Mouse (Mus musculus) liver (tissue): ENCODE results near the gene Ramac.

Source experiments
- DNase-seq: peaks from one replicate; pipeline ENCODE4 v3.0.0-alpha.2; 2020; ENCODE audit warnings: mixed read lengths

Gene Ramac

DNA sequence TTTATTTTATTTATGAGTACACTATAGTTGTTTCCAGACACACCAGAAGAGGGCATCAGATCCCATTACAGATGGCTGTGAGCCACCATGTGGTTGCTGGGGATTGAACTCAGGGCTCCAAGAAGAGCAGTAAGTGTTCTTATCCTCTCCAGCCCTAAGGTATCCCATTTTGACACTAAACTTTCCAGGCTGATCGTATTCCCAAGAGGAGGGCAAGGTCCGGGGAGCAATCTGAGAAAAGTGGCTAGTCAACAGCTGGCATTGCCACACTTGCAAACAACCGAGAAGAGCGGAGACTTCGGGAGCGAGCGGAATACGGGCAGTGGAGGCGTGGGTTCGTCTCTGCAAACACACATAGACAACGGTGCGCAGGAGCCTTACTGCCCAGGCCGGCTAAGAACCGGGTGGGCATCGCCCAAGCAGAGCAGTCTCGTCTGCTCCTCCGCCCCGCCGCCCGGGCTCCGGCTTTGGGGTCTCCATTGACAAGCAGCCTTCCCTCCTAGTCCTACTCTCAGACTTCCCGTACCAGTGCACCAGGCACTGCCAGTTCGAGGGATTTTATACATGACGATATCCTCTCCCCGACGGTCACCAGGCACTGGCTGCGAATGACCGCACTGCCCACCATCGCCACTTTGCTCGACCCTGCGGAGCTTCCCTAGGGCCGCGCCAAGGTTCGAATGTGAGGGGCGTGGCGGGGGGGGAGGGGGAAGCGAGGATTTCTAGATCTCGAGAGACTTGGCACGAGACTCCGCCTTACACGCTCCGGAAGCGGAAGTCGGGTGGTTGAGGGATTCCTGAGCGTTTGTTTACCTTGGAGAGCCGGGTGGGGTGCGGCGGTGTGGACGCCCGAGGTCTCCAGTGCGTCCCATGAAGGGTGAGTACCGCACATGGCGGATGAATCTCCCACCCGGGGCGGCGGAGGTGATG, at the start of gene Ramac:
TSS of gene Ramac (plus strand) at position 746 of the 930 bp plus-strand sequence.
- DNase-seq: peak; percentile 94

DNA sequence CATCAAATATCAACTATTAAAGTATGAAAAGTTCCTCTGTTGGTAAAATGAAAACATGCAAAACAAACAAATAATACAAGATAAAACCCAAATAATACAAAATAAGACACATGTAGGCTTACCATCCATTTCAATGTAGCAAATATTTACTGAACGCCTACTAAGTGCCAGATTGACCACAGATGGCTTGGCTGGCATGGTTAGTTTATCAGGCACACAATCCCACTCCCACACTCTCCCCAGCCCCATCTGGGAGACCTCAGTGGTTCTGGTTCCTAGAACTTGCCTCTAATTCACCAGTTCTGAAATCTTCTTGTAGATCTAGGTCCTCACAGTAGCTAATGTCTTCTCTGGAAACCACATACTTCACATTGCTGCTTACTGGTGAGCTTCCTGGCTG, 44.1 kb upstream of the Ramac start:
- DNase-seq: no peak

DNA sequence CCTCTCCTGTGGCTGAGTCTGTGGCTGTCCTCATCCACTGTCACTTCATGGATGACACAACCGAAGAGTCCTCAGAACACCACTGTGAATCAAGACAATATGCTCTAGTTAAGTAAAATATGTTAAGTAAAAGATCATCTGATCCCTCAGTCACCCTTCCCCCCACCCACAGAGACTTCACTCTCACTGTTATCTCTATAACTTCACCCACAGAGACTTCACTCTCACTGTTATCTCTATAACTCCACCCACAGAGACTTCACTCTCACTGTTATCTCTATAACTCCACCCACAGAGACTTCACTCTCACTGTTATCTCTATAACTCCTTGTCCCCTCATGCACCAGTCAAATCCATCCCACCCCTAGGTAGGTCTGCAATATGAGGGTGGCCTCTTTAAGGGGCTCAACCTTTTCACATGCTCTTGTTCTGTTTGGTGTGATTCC, 43.5 kb upstream of the Ramac start:
- DNase-seq: peak; percentile 45

DNA sequence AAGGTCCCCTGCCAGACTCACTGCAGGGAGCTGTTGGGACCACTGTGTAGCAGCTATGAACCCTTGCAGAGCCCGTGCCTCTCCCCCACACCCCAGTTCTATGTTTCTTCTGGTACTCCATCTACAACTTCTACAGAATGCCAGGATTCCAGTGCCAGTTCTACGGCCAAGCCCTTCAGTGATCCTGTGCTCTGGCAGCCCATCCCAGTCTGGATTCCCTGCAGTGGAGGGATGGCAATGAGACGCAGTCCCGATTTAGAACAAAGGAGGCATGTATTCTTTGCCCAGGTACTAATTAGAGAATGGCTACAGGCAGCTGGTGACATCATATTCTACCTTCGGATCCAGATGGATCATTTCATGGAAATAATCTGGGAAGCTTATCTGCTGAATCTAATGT, 41.5 kb upstream of the Ramac start:
- DNase-seq: no peak

DNA sequence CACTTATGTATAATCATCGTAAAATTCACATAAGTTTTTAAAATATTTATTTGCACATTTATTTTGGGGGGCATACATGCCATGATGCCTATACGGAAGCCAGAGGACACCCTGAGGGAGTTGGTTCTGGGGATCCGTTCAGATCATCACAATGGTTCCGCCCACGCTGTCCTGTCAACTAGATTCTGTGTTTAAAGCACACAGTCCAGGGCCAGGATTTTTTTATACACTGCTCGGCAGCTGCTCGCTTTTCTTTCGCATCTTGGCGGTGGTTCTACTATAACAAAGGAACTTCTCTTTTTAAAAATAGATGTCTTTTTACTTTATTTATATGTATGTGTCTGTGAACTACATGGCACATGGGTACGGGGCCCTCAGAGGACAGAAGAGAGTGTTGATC, 38.9 kb upstream of the Ramac start:
- no peak for DNase-seq

DNA sequence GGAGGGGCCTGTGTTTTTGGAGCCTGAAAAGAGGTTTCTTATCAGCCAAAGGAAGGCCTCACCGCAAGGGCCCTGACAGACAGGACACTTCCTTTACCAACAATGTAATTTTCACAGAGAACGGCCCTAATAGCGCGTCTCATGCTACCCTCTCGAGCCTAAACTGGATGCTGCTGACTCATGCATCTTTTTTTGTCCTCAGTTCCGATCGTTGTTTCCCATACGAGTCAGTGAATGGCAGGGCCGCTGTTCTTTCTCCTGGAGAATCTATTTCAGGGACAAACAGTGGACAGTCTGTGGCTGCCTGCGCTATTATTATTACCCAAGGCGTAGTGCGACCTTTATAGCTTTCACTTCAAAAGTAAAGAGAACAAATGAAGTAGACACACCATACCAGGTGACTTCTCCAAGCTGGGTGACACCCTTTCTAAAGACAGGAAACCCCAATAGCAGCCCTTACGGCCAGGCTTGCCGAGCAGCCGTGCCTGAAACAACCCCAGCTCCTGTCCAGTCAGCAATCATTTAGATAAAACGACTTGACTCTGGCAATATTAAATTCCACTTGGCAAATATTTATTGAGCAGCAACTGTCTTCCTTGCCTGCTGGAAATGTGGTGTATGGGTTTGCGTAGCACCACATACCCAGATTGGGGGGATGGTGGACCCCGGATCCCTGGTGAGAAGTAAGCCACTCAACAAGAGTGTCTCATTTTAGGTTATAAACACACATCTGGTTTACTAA, 36.6 kb upstream of the Ramac start:
- DNase-seq: peak; percentile 35

DNA sequence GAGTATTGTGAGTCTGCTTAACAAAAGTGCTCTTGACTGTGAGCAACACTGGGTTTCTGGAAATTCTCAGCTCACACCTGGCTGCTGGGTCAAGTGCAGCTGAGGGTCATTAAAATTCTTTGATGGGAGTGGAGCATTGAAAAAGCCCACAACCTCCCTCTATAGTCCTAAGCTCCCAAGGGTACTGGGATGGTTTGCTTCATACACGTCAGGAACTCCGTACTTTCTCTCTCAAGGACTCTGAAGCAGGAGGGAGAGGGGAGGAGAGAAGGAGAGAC, 36.1 kb upstream of the Ramac start:
- DNase-seq: no peak

DNA sequence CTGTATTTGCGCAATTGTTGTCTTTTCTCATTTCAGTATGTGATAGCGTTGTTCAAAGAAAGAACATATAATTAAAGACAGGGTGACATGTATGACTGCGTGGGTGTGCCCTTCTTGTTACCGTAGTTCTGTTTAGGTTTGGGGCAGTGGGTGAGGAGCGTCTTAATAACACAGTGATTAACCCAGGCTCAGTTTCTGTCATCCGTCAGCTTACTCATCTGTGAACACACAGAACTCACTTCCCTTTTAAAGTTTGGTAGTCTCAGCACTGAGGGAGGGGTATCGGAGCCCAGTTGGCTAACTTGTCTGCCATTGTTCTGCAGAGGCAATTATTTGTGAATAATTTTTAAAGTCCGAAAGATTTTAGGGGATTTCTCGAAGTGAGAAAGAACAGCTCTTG, 35.0 kb upstream of the Ramac start:
- DNase-seq: no peak

DNA sequence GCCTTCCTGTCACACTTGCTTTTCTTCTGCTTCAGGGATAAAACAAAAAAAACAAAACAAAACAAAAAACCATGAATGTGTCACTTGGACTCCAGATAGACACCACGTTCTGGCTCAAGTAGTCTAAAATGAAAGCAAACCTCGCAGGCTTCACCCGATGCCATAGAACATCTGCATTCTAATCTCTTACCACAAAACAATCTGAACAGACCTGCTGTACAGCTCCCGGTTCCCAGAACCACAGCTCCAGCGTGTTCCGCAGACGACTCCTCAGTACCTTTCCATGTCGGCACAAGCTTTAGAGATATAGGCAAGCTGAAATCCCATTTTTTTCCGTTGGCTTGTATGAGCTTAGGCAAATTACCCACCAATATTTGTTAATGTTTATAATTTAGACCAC, 32.9 kb upstream of the Ramac start:
- no peak for DNase-seq

DNA sequence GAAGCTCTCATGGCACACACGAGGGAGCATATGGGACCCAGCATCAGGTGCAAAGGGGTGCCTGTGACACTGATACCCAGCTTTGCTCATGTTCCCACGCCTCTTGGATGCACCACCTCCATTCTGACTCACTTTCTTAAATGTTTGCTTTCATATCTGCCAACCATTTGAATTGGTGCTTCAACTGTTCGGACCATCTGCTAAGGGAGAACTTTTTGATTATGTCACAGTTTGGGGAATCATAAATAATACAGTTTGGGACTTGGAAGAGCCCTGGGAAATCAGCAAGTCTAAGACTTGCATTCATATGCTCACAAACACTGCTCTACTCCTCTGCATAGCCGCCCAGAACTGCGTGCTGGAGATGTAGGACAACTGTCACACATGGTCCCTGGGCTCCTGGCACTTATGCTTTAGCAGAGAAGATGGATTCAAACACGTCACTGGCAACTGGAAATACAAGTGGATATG, 31.5 kb upstream of the Ramac start:
- no peak for DNase-seq

DNA sequence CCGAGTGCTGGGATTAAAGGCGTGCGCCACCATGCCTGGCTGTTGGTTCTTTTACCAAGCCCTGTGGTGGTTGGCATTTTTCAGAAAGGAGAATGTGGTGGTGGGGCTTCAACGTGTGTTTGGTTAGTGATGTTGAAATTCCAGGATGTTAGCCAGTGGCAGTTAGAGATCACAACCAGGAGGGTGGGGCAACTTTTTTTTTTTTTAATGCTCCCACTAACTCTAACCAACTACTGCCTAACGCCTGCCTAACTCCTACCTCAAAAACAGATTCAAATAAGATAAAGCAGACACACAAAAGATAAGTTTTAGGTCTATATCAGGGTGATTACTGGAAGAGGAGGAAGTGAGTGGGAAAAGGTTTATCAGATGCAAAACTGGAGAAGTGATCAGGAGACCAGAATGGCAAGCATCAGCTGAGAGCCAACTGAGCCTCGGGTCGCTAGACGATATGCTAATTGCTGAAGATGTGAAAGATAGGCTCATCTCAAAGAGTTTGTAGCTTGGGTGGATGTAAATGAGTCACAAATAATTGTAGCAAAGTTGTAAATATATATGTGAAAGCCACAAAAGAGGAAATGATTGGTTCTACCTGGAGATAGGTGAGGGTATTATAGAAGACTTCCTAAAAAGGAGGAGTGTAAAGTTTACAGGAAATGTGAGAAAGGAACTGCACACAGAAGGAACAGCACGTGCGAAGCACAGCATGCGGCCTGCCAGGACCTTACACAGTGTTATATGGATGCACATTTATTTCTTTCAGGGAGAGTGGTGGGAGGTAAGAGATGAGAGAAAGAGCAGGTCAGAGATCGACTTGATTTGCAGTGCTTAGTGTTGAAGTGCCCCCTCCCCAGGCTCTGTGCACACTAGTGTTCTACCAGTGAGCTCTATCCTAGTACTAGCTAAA, 30.3 kb upstream of the Ramac start:
- DNase-seq: no peak

DNA sequence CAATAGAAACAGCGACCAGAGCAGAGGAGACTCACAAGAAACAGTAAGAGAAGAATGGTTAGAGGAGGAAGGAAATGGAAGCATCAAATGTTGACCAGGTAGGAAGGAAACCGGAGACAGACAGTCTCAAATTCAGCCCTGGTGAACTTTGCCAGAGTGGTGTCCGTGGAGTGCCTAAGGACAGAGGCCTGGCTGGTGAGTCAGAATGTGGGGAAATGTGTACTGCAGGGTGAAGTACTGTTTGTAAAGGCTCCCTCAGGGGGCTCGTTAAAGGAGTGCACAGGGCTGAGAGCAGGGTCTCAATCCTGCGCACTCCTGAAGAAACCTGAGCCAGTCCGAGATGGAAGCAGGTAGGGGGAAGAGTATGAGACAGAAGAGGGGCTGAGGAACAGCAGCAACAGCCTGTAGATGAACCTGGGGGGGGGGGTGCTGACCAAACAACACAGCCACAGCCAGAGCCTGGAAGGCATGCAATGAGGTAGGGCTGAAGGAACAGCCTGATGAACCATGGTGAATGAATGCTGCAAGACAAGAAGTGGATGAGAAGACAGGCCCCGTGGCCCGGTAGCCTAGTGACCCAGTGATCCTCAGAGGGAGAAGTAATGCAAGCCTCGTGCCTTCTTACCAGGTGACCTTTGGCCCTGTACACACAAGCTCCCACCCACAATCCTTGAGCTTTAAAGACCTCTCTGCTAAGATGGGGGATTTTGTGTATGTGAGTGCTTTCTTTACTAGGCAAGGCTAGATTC, 27.3 kb upstream of the Ramac start:
- DNase-seq: no peak

DNA sequence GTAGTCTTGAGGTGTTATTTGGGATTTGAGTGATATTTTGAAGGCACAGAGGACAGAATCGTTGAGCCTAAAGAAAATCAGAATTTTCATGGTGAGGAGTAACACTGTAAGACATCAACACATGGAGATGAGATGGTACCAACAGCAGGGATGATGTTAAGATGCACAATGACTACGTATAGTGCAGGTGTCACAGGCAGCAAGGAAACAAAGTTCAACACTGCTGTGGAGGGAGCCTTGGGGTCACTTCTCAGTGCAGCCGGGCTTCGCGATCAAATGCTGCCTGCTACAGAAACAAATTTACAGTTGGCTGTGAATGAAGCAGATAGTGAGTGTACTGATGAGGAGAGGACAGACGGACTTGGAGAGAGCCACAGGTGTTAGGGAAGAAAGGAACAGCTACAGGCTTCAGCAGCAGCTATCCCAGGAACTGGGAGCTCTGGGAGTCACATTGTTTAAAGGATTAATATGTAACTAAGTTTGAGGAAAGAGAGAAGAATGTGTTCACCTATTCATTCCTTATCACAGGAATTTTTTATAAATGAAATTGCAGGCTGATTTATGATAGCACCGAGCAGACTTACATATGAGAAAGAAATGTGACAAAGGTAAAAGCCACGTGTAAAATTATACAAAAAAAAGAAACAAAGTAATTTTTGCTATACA, 23.9 kb upstream of the Ramac start:
- no peak for DNase-seq

DNA sequence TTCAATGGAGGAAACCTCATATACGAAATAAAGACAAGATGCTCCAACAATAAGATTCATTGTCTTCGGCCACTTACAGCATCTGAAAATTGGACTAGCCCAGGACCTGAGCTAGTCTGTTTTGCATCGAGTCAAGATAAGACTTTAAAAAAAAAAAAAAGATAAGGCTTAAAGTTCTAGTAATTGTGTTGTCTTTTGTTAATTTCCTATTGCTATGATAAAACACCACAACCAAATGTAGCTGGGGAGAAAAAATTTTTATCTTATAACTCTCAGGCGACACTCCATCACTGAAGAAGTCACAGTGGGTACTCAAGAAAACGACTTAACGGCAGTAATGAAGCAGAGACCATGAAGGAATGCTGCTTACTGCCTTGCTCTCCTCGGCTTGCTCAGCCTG, 22.7 kb upstream of the Ramac start:
- DNase-seq: no peak

DNA sequence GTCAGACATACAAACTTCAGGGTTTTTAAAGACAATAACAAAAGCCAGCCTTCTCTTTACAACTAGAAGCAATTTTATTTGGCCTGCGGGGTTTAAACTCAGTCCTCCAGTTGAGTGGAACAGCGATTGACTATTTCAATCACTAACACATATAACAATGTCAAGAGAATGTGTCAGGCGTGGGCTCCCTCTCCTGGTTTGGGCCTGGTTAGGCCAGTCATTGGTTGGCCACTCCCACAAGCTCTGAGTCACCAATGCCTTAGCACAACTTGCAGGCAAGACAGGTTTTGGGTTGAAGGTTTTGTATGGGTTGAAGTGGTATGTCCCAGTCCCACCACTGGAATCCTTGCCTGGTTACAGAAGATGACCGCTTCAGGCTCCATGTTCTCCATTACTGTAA, 18.6 kb upstream of the Ramac start:
- peak; percentile 51 for DNase-seq

DNA sequence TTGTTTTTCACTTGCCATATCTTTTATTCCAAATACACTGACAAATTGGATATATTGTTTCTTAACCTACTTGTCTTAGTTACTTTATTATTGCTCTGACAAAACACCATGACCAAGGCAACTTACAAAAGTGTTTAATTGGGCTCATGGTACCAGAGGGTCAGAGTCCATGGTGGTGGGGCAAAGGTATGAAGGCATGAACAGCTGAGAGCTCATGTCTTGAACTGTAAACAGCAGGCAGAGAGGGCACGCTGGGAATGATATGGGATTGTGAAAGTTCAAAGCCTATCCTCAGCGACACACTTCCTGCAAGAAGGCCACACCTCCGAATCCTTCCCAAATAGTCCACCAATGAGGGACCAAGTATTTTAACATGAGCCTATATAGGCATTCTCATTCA, 14.8 kb upstream of the Ramac start:
- no peak for DNase-seq

DNA sequence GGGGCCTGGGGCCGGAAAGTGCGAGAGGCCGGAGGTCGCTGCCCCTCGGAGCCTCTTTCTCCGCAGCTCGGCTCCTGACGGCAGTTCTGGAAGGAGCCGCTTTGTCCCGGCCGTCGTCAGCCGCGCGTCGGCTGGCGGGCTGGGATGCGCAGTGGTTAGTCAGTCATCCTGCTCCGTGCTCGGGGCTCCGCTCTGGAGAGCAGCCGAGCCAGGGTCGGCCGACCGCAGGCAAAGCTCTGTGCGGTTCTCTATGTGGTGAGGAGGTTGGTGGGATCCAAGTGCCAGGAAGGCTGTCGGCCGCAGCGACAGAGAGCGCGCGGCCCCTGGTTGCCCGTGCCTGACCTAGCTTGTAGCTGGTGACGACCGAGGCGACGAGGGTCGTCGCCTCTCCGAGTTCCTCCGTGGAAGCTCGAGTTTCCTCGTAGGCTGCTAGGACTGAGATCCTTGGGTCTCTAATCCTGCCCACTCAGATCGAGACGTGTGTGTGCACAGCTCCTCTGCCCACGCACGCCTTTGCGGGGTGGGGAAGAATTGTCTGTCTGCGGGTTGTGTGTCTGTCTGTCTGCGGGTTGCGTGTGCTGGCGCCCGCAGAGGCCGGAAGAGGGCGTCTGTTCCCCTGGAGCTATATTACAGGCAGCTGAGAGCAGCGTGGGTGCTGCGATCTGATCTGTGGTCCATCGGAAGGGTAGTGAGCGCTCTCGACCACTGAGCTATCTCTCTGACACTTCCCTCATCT, 553 bp downstream of the Ramac start:
- DNase-seq: peak; percentile 57

DNA sequence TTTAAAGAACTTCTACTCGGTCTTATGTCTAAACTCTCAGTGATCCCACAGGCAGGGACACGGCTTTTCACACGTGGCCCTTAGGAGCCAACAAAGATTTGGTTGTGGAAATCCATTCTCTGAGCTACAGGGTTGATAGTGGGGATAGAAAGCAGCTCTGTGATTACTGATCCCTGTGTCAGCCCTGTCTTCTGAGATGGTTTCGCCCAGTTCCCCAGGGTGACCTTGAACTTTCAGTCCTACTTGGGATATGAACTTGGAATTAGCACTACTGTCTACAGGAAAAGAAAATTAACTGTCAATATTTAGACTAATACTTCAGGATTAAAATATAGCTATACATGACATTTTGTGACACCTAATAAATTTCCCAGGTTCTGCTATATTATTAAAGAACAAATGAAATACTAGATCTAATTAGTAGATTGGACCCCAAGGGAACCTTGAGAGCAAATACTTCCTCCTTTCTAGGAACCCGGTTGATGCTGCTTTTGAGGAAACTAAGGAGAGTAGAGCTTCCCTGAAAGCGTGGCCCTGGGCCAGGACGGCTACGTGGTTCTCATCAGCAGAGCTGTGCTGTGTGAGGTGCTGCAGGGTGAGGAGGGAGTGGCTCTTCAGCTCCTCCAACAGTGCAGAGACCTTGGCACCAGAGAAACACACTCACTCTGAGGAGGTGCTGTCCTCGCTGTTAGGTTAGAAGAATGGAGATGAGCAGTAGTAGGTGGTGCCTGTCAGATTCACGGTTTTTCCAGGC, 10.2 kb downstream of the Ramac start:
- no peak for DNase-seq

DNA sequence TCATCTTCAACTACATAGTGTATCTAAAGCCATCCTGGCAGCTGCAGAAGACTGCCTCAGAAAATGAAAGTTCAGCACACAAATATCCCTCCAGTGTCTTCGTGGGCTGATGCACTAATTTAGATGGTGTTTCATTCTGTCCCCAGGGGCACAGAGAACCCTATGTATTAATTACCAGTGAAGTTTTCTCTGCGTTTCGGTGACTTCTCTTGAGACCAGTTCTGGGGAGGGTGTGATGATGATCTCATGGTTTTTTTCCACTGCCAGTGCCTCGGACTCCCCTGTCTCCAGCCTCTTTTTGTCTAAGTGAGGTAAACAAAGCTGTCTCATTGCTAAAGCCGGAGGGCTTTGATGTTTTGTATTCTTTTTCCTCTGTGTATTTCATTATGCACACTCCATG, 12.6 kb downstream of the Ramac start:
- DNase-seq: no peak

DNA sequence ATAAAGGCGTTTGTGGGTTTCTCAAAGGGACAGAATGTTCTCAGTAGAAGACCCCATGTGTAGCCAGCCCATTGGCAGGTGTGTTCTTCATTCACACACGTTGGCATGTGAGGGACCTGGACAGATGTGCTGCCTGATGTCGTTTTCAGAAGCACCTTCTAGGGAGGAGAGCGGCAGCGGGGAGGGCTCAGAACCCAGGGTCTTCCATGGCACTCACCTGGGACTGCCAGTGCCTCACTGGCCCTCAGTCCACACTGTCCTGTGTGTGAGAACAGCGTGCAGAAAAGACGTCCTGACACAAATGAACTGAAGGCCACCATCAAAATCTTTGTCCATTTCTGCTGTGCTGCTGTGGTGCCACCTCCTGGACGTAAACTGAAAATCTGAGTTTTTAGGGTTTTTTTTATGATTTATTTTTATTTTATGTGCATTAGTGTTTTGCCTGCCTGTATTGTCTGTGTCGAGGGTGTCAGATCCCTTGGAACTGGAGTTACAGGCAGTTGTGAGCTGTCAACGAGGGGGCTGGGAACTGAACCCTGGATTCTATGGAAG, 15.0 kb downstream of the Ramac start:
- DNase-seq: no peak
